Mouse (Mus musculus) lung, postnatal 0 days (tissue): ENCODE data around the gene Rtkn2. TPM values are rescaled to one million over a fixed set of nuclear protein-coding genes. Genes with fewer than 3 reads are reported as not detected.
A peak's percentile ranks its signal among the peaks of the same experiment; 100 is the strongest.

Experiments used
- ATAC-seq: fragments of 200-750 bp; cut with Nextera tagmentation; 2 replicates; pipeline ENCODE4 v1.8.0; 2017; ENCODE audit warnings: moderate library complexity
- DNase-seq: peaks from one replicate; pipeline ENCODE4 v3.0.0-alpha.2; 2016; ENCODE audit warnings: low spot score
- H3K27ac ChIP-seq: fragments of 300-500 bp; sonication (generic); 2 replicates; pipeline ENCODE4 v1.5.1; 2014; ENCODE audit warnings: antibody characterized with exemption, mild to moderate bottlenecking, low read length, mixed read lengths
- H3K27me3 ChIP-seq: fragments of 300-500 bp; sonication (generic); replicated peaks from 2 replicates; pipeline ENCODE4 v1.6.1; 2014; ENCODE audit warnings: low read length, mixed read lengths; ENCODE audit not compliant: insufficient read depth
- H3K36me3 ChIP-seq: fragments of 300-500 bp; sonication (generic); 2 replicates; pipeline ENCODE4 v1.6.1; 2014; ENCODE audit warnings: low read length, mixed read lengths; ENCODE audit not compliant: insufficient read depth
- H3K4me1 ChIP-seq: fragments of 300-500 bp; sonication (generic); 2 replicates; pipeline ENCODE4 v1.6.1; 2014; ENCODE audit warnings: antibody characterized with exemption, low read depth, low read length, mixed read lengths; ENCODE audit not compliant: insufficient read depth
- H3K4me2 ChIP-seq: fragments of 300-500 bp; sonication (generic); replicated peaks from 2 replicates; pipeline ENCODE4 v1.6.1; 2014; ENCODE audit warnings: low read depth, mild to moderate bottlenecking, low read length, moderate library complexity, mixed read lengths
- H3K4me3 ChIP-seq: fragments of 300-500 bp; sonication (generic); 2 replicates; pipeline ENCODE4 v1.5.1; 2014; ENCODE audit warnings: low read depth, low read length
- H3K9ac ChIP-seq: fragments of 300-500 bp; sonication (generic); replicated peaks from 2 replicates; pipeline ENCODE4 v1.6.1; 2014; ENCODE audit warnings: low read depth, mild to moderate bottlenecking
- H3K9me3 ChIP-seq: fragments of 300-500 bp; sonication (generic); 2 replicates; pipeline ENCODE4 v1.6.1; 2016; ENCODE audit warnings: low read length, mixed read lengths
- CTCF ChIP-seq: IDR thresholded peaks from 2 replicates; pipeline ENCODE4 v1.5.1; 2016; ENCODE audit warnings: antibody characterized with exemption, mild to moderate bottlenecking
- EP300 ChIP-seq: IDR thresholded peaks from 2 replicates; pipeline ENCODE4 v1.6.1; 2016; ENCODE audit warnings: antibody characterized with exemption, mild to moderate bottlenecking, control low read depth
- WGBS: fragments of 180-500 bp; shearing (Covaris S2); extraction: QIAGEN DNeasy Blood & Tissue Kit; methylation state at CpG from one replicate; pipeline ENCODE4 v1.1.7; 2014; 5-methylcytosine and 5-hydroxymethylcytosine counted together
- polyA plus RNA-seq: library from polyadenylated mRNA; unstranded; fragments of >200 nt; fragmentation: Nextera tagmentation; extraction: Ambion mirVana; gene quantifications from 2 replicates; pipeline ENCODE4 v1.2.1, GENCODE M21; 2015

Rtkn2 gene
- polyA plus RNA-seq, 1 experiment from 2014 or later: 207 TPM

GRCm38 (mm10) chr10:68068426-68068825 is 89.1 kb downstream of the Rtkn2 start:
- H3K27ac ChIP-seq: no peak overlapping the region
- H3K36me3 ChIP-seq: no peaks in the 10 kb centered on the region
- H3K9me3 ChIP-seq: no peaks in the 10 kb centered on the region
- H3K4me1 ChIP-seq: no peaks in the 10 kb centered on the region
- DNase-seq (no peak), ATAC-seq (no peak)
- no peak overlapping the region for H3K4me2 ChIP-seq
- no peak for TF ChIP-seq EP300
- TF ChIP-seq CTCF: no peak
- H3K27me3 ChIP-seq: no peaks in the 10 kb centered on the region
- no peak overlapping the region for H3K9ac ChIP-seq
- 76% methylated on average over 8 of the region's 8 CpGs for WGBS
- no peak overlapping the region for H3K4me3 ChIP-seq

GRCm38 (mm10) chr10:68071041-68071440 is 91.7 kb downstream of the Rtkn2 start:
- Histone ChIP-seq H3K4me3 (no peak overlapping the region), H3K27me3 (no peaks in the 10 kb centered on the region), H3K4me2 (no peak overlapping the region), H3K36me3 (no peaks in the 10 kb centered on the region), H3K9ac (no peak overlapping the region), H3K4me1 (no peaks in the 10 kb centered on the region), H3K27ac (no peak overlapping the region), H3K9me3 (no peaks in the 10 kb centered on the region)
- ATAC-seq: no peak
- no peak for TF ChIP-seq EP300
- peak; percentile 41 for TF ChIP-seq CTCF
- WGBS: 70% methylated on average over 7 of the region's 7 CpGs
- no peak for DNase-seq

GRCm38 (mm10) chr10:68072626-68073025 is 93.3 kb downstream of the Rtkn2 start:
- ATAC-seq (no peak), DNase-seq (no peak)
- H3K9me3 ChIP-seq: no peaks in the 10 kb centered on the region
- TF ChIP-seq CTCF (no peak), EP300 (no peak)
- H3K4me1 ChIP-seq: no peaks in the 10 kb centered on the region
- H3K4me3 ChIP-seq: no peak overlapping the region
- H3K36me3 ChIP-seq: no peaks in the 10 kb centered on the region
- no peak overlapping the region for H3K27ac ChIP-seq
- 87% methylated on average over 4 of the region's 4 CpGs for WGBS
- H3K9ac ChIP-seq: no peak overlapping the region
- no peak overlapping the region for H3K4me2 ChIP-seq
- no peaks in the 10 kb centered on the region for H3K27me3 ChIP-seq

GRCm38 (mm10) chr10:68074291-68074690 is 94.9 kb downstream of the Rtkn2 start:
- Histone ChIP-seq H3K9me3 (no peaks in the 10 kb centered on the region), H3K36me3 (no peaks in the 10 kb centered on the region), H3K4me3 (no peak overlapping the region), H3K4me2 (no peak overlapping the region), H3K9ac (no peak overlapping the region), H3K27ac (no peak overlapping the region), H3K27me3 (no peaks in the 10 kb centered on the region), H3K4me1 (no peaks in the 10 kb centered on the region)
- TF ChIP-seq EP300 (no peak), CTCF (no peak)
- 91% methylated on average over 12 of the region's 12 CpGs for WGBS
- ATAC-seq (no peak), DNase-seq (no peak)

- H3K27me3 ChIP-seq: no peaks in the 10 kb centered on the region
- 0 out of 2 replicates have a peak, but pooled peaks have one; percentile 3 for TF ChIP-seq CTCF
- no peak for TF ChIP-seq EP300
- no peak overlapping the region for H3K4me3 ChIP-seq
- DNase-seq (no peak), ATAC-seq (no peak)
- H3K4me1 ChIP-seq: no peaks in the 10 kb centered on the region; the same call in 1 of the 2 replicates
- H3K4me2 ChIP-seq: no peak overlapping the region
- no peak overlapping the region for H3K9ac ChIP-seq
- whole genome bisulfite sequencing: 81% methylated on average over 5 of the region's 5 CpGs
- H3K27ac ChIP-seq: no peak overlapping the region
- no peaks in the 10 kb centered on the region for H3K36me3 ChIP-seq
- no peaks in the 10 kb centered on the region for H3K9me3 ChIP-seq
Observed at GRCm38 (mm10) chr10:68075181-68075580, 95.8 kb downstream of the Rtkn2 start.

- H3K36me3 ChIP-seq: no peaks in the 10 kb centered on the region
- no peak for ATAC-seq
Observed at GRCm38 (mm10) chr10:68078708-68079107, 99.3 kb downstream of the Rtkn2 start.

More at GRCm38 (mm10) chr10:68078708-68079107, 99.3 kb downstream of the Rtkn2 start:
- WGBS: 95% methylated on average over 3 of the region's 3 CpGs
- Histone ChIP-seq H3K9ac (no peak overlapping the region), H3K27ac (no peak overlapping the region), H3K27me3 (no peaks in the 10 kb centered on the region), H3K4me3 (no peak overlapping the region), H3K4me2 (no peak overlapping the region), H3K4me1 (no peaks in the 10 kb centered on the region; the same call in 1 of the 2 replicates), H3K9me3 (no peaks in the 10 kb centered on the region)
- no peak for TF ChIP-seq CTCF
- TF ChIP-seq EP300: no peak
- no peak for DNase-seq
